Mouse (Mus musculus) G1E (cell line): ENCODE data around the gene Acin1. TPM values are rescaled to one million over a fixed set of nuclear protein-coding genes. Genes with fewer than 3 reads are reported as not detected.
A peak's percentile ranks its signal among the peaks of the same experiment; 100 is the strongest.

Source experiments
- ATAC-seq: 2 replicates; pipeline ENCODE4 v1.8.0; 2016; ENCODE audit warnings: mild to moderate bottlenecking; ENCODE audit not compliant: insufficient number of reproducible peaks, poor library complexity, low FRiP score, severe bottlenecking; ENCODE audit errors: extremely low read depth
- DNase-seq: peaks from one replicate; pipeline ENCODE4 v3.0.0; 2012; ENCODE audit warnings: low spot score
- H3K27me3 ChIP-seq: 2 replicates; pipeline ENCODE4 v1.6.1; 2012; ENCODE audit warnings: mild to moderate bottlenecking, low read length, inconsistent platforms; ENCODE audit not compliant: insufficient read depth
- H3K36me3 ChIP-seq: replicated peaks from 2 replicates; pipeline ENCODE3; 2012; ENCODE audit warnings: mild to moderate bottlenecking, inconsistent platforms
- H3K4me1 ChIP-seq: 2 replicates; pipeline ENCODE4 v1.6.1; 2012; ENCODE audit warnings: low read depth, low read length, inconsistent platforms, mixed read lengths; ENCODE audit not compliant: insufficient read depth
- H3K4me3 ChIP-seq: 2 replicates; pipeline ENCODE4 v1.5.1; 2012; ENCODE audit warnings: low read depth, mild to moderate bottlenecking, inconsistent platforms, low read length, moderate library complexity, mixed read lengths
- H3K9me3 ChIP-seq: replicated peaks from 2 replicates; pipeline ENCODE4 v1.6.1; 2012; ENCODE audit warnings: inconsistent platforms
- CTCF ChIP-seq: IDR thresholded peaks from 2 replicates; pipeline ENCODE4 v1.5.1; 2012; ENCODE audit warnings: low read depth, low read length, inconsistent platforms, mixed read lengths
- GATA1 ChIP-seq: IDR thresholded peaks from 2 replicates; pipeline ENCODE4 v1.6.1; 2012; ENCODE audit warnings: borderline replicate concordance, low read length, inconsistent platforms, mixed read lengths
- GATA2 ChIP-seq: IDR thresholded peaks from 2 replicates; pipeline ENCODE4 v1.6.1; 2012; ENCODE audit warnings: low read depth, low read length, inconsistent platforms, borderline replicate concordance
- POLR2AphosphoS5 ChIP-seq: IDR thresholded peaks from 2 replicates; pipeline ENCODE4 v1.6.1; 2012; ENCODE audit warnings: low read depth, low read length, inconsistent platforms; ENCODE audit not compliant: insufficient replicate concordance
- TAL1 ChIP-seq: conservative IDR thresholded peaks from 2 replicates; pipeline ENCODE4 v1.6.1; 2012; ENCODE audit warnings: low read depth, low read length, inconsistent platforms, mixed read lengths
- polyA plus RNA-seq: library from polyadenylated mRNA; stranded (reverse); fragments of >175 nt; gene quantifications from 2 replicates; pipeline ENCODE4 v1.2.3, GENCODE M21; 2012
- total RNA-seq, 2 experiments: library from RNA; stranded (forward) in 1 of 2; stranded (reverse) in 1 of 2; fragments of 200-1000 nt in 1 of 2; fragments of >200 nt in 1 of 2; fragmentation: Nextera tagmentation in 1 of 2; gene quantifications; 2 replicates each; pipeline ENCODE4 v1.2.3; 2014 to 2017

Gene Acin1
- total and polyA plus RNA-seq, 3 experiments: 125 to 697 (median 298) TPM

GRCm38 (mm10) chr14:54727565-54727964, 40.8 kb upstream of the Acin1 start:
- Histone ChIP-seq H3K4me3 (no peak overlapping the region), H3K9me3 (peaks cover 5% of the 10 kb centered on the region), H3K4me1 (peaks cover 23% of the 10 kb centered on the region), H3K36me3 (peaks cover 98% of the 10 kb centered on the region), H3K27me3 (no peaks in the 10 kb centered on the region)
- TF ChIP-seq TAL1 (no peak), GATA1 (no peak), GATA2 (no peak), POLR2AphosphoS5 (no peak), CTCF (no peak)
- no peak for ATAC-seq
- DNase-seq: no peak

DNA sequence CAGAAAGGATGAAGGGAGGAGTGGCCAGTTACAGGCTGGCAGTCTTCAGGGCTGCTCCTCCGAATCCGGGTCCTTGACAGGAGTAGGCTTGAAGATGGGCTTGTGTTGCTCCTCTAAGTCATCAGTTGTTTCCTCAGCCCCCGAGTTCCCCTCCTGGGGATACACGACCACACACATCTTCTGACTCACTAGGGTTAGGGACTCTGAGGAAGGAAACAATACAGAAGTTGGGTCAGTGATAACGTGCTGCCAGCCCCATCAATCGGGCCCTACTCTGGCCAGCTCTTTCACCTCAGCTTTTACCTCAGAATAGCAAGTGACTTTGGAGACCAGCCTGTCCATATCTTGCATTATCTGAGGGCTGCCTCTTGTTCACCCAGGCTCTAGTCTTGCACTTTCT, 37.3 kb upstream of the Acin1 start:
- peaks cover 84% of the 10 kb centered on the region for H3K36me3 ChIP-seq
- no peaks in the 10 kb centered on the region for H3K27me3 ChIP-seq
- no peak overlapping the region for H3K4me3 ChIP-seq
- DNase-seq (no peak), ATAC-seq (no peak)
- no peak for TF ChIP-seq CTCF
- TF ChIP-seq GATA2: no peak
- no peak for TF ChIP-seq POLR2AphosphoS5
- TF ChIP-seq TAL1: no peak
- no peak for TF ChIP-seq GATA1
- peaks cover 5% of the 10 kb centered on the region for H3K9me3 ChIP-seq
- peaks cover 27% of the 10 kb centered on the region for H3K4me1 ChIP-seq

- TF ChIP-seq GATA2: no peak
- TF ChIP-seq GATA1: no peak
- no peak for TF ChIP-seq TAL1
- DNase-seq (no peak), ATAC-seq (no peak)
- H3K36me3 ChIP-seq: peaks cover 62% of the 10 kb centered on the region
- H3K4me3 ChIP-seq: no peak overlapping the region
- H3K27me3 ChIP-seq: no peaks in the 10 kb centered on the region
- H3K9me3 ChIP-seq: peaks cover 5% of the 10 kb centered on the region
- peaks cover 30% of the 10 kb centered on the region for H3K4me1 ChIP-seq
Measured at GRCm38 (mm10) chr14:54721711-54722110, 35.0 kb upstream of the Acin1 start.

DNA sequence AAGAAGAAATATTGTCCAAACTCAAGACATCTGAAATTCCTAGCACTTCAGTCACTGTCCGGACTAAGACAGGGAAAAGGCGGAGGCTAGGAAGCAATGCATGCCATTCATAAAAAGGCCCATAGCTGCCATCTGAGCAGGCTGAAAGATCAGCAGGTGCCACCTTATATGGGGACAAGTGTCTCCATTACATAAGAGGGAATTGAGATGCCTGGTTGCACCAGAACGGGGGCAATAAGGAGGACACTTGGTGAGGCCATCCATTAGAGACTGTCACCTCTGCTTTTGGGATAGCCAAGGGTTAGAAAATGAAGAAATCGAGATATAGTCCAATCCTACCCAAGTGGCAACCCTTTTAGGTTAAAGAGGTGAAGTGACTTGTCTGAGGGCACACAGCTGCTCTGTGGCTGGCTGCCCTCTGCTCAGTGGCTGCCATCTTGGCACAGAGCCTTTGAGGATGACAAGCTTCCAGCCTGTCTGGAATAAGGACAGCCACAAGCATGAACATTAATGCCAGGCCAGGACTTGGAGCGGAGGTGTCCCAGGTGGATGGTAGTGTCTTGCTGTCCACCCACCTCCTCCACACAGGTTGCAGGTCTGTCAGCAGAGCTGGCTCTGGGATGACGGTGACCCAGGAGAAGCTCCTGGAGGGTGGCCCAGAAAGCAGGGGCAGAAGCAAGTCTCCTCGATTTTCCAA, 34.1 kb upstream of the Acin1 start:
- H3K9me3 ChIP-seq: no peaks in the 10 kb centered on the region
- peaks cover 36% of the 10 kb centered on the region for H3K4me1 ChIP-seq
- H3K27me3 ChIP-seq: no peaks in the 10 kb centered on the region
- DNase-seq: no peak
- TF ChIP-seq TAL1: no peak
- no peak for TF ChIP-seq GATA2
- TF ChIP-seq CTCF: no peak
- no peak for TF ChIP-seq GATA1
- TF ChIP-seq POLR2AphosphoS5: no peak
- H3K36me3 ChIP-seq: peaks cover 53% of the 10 kb centered on the region
- no peak overlapping the region for H3K4me3 ChIP-seq
- no peak for ATAC-seq

DNA sequence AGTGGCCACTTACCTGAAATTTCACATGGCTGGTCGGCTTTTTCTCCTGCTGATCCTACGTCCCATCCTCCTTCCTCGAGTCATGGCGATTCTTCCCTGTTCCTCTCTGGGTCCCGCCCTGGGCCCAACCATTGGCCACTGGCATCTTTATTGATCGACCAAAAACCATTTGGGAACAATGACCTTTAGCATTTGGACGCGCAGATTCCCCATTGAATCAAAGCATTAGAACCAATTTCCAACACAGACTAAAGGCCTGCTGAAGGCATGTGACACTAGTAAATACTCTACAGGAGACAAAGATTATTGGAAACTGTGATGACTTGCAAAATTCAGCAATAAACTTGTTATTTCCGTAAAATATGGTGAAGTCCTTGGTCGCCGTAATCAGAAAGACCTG, 33.3 kb upstream of the Acin1 start:
- ATAC-seq: no peak
- H3K36me3 ChIP-seq: peaks cover 45% of the 10 kb centered on the region
- no peaks in the 10 kb centered on the region for H3K9me3 ChIP-seq
- H3K27me3 ChIP-seq: no peaks in the 10 kb centered on the region
- H3K4me1 ChIP-seq: peaks cover 40% of the 10 kb centered on the region
- H3K4me3 ChIP-seq: no peak overlapping the region
- TF ChIP-seq POLR2AphosphoS5: no peak
- no peak for TF ChIP-seq TAL1
- no peak for TF ChIP-seq GATA1
- TF ChIP-seq GATA2: no peak
- TF ChIP-seq CTCF: no peak
- DNase-seq: no peak

GRCm38 (mm10) chr14:54715402-54715801, 28.7 kb upstream of the Acin1 start:
- Histone ChIP-seq H3K4me3 (peak overlapping the region; percentile 67; the same call in 1 of the 2 replicates), H3K36me3 (peaks cover 2% of the 10 kb centered on the region), H3K27me3 (peaks cover 14% of the 10 kb centered on the region), H3K9me3 (no peaks in the 10 kb centered on the region), H3K4me1 (peaks cover 60% of the 10 kb centered on the region)
- DNase-seq: no peak
- TF ChIP-seq TAL1: no peak
- TF ChIP-seq GATA1: no peak
- TF ChIP-seq POLR2AphosphoS5: no peak
- no peak for TF ChIP-seq CTCF
- TF ChIP-seq GATA2: no peak
- ATAC-seq: no peak
